Mouse (Mus musculus): ENCODE measurements around the gene Lpp. TPM values are rescaled to one million over a fixed set of nuclear protein-coding genes. Genes with fewer than 3 reads are reported as not detected.

Gene Lpp
- polyA plus RNA-seq, 1 experiment from 2014 or later, result 45.3 TPM

- Histone ChIP-seq H3K27me3 (ENCODE audit: low read depth, poor library complexity, severe bottlenecking) (no peaks in the 10 kb centered on the region), H3K27ac (no peak overlapping the region), H3K4me3 (no peak overlapping the region), H3K9me3 (replicated peaks) (no peaks in the 10 kb centered on the region), H3K4me1 (peaks cover 38% of the 10 kb centered on the region), H3K36me3 (no peaks in the 10 kb centered on the region)
- WGBS, result 89% methylated on average over 4 of the region's 4 CpGs
- no peak for DNase-seq (ENCODE audit: low spot score)
Measured at GRCm38 (mm10) chr16:24428742-24429141, 35.4 kb downstream of the Lpp start.

GRCm38 (mm10) chr16:24429691-24430090 lies 36.4 kb downstream of the Lpp start:
- H3K9me3 ChIP-seq (replicated peaks), result no peaks in the 10 kb centered on the region
- H3K4me3 ChIP-seq, result no peak overlapping the region
- no peaks in the 10 kb centered on the region for H3K36me3 ChIP-seq
- WGBS, result 54% methylated on average over 5 of the region's 5 CpGs
- no peaks in the 10 kb centered on the region for H3K27me3 ChIP-seq (ENCODE audit: low read depth, poor library complexity, severe bottlenecking)
- no peak for DNase-seq (ENCODE audit: low spot score)
- no peak overlapping the region for H3K27ac ChIP-seq
- H3K4me1 ChIP-seq, result peaks cover 38% of the 10 kb centered on the region

- Histone ChIP-seq H3K9me3 (replicated peaks) (no peaks in the 10 kb centered on the region), H3K27ac (no peak overlapping the region), H3K4me3 (no peak overlapping the region), H3K27me3 (ENCODE audit: low read depth, poor library complexity, severe bottlenecking) (no peaks in the 10 kb centered on the region), H3K4me1 (peaks cover 47% of the 10 kb centered on the region), H3K36me3 (no peaks in the 10 kb centered on the region)
- 91% methylated on average over 1 of the region's 1 CpGs for WGBS
- no peak for DNase-seq (ENCODE audit: low spot score)
Measured at GRCm38 (mm10) chr16:24431808-24432207, 38.5 kb downstream of the Lpp start.

- no peaks in the 10 kb centered on the region for H3K9me3 ChIP-seq (replicated peaks)
- H3K4me1 ChIP-seq, result peaks cover 38% of the 10 kb centered on the region
- no peak overlapping the region for H3K27ac ChIP-seq
- no peaks in the 10 kb centered on the region for H3K36me3 ChIP-seq
- DNase-seq (ENCODE audit: low spot score), result no peak
- no peak overlapping the region for H3K4me3 ChIP-seq
- H3K27me3 ChIP-seq (ENCODE audit: low read depth, poor library complexity, severe bottlenecking), result no peaks in the 10 kb centered on the region
- WGBS, result 52% methylated on average over 7 of the region's 7 CpGs
Measured at GRCm38 (mm10) chr16:24433563-24433962, 40.3 kb downstream of the Lpp start.

DNA sequence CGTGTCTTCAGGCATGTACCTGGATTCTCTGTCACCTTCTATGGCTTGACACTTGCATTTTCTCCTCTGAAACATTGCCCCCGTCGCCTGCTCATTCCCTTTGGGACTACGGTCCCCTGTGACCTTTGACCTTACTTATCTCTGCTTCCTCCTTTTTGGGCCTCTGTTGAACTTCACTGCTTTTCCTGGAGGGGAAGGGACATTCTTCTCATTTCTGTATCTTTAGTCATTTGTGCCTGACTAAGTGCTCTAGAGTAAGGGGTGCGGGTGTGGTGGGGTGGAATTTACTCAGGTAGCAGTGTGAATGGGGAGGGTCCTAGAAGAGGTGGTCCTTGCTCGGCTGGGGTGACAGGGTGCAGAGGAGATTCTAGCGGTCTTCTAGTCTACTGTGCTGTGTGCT lies 40.7 kb downstream of the Lpp start:
- no peaks in the 10 kb centered on the region for H3K27me3 ChIP-seq (ENCODE audit: low read depth, poor library complexity, severe bottlenecking)
- DNase-seq (ENCODE audit: low spot score), result no peak
- H3K9me3 ChIP-seq (replicated peaks), result no peaks in the 10 kb centered on the region
- H3K4me1 ChIP-seq, result peaks cover 38% of the 10 kb centered on the region
- H3K27ac ChIP-seq, result no peak overlapping the region
- no peaks in the 10 kb centered on the region for H3K36me3 ChIP-seq
- H3K4me3 ChIP-seq, result no peak overlapping the region
- WGBS, result 53% methylated on average over 7 of the region's 7 CpGs

- H3K27me3 ChIP-seq (ENCODE audit: low read depth, poor library complexity, severe bottlenecking), result no peaks in the 10 kb centered on the region
- WGBS, result 46% methylated on average over 7 of the region's 7 CpGs
- no peak overlapping the region for H3K27ac ChIP-seq
- peaks cover 43% of the 10 kb centered on the region for H3K4me1 ChIP-seq
- H3K36me3 ChIP-seq, result no peaks in the 10 kb centered on the region
- no peaks in the 10 kb centered on the region for H3K9me3 ChIP-seq (replicated peaks)
- no peak for DNase-seq (ENCODE audit: low spot score)
- no peak overlapping the region for H3K4me3 ChIP-seq
Measured at GRCm38 (mm10) chr16:24434531-24435114, 41.3 kb downstream of the Lpp start.

DNA sequence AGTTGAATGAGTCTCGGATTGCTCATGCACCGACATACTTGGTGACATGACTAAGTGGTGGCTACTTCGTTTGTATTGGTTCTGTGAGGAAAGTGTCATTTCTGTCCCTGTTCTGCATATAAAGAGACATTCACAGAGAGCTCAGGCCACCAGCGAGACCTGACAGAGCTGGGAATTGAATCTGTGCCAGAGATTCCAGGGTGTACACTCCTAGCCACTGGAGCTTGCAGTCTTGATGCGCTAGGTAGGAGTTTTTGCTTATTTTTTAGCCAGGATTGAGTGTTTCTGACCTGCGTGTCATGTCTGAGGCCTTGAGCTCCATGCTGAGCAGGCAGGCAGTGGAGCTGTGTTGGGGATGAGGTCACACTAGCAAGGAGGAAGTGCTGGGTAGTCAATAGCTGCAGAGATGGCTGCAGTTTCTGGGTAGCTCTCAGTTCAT lies 41.8 kb downstream of the Lpp start:
- Histone ChIP-seq H3K9me3 (replicated peaks) (no peaks in the 10 kb centered on the region), H3K4me1 (peaks cover 47% of the 10 kb centered on the region), H3K36me3 (no peaks in the 10 kb centered on the region), H3K27me3 (ENCODE audit: low read depth, poor library complexity, severe bottlenecking) (no peaks in the 10 kb centered on the region), H3K4me3 (no peak overlapping the region), H3K27ac (no peak overlapping the region)
- DNase-seq (ENCODE audit: low spot score), result no peak
- 88% methylated on average over 6 of the region's 6 CpGs for WGBS

GRCm38 (mm10) chr16:24438438-24438837 lies 45.1 kb downstream of the Lpp start:
- Histone ChIP-seq H3K36me3 (peaks cover 5% of the 10 kb centered on the region), H3K27ac (no peak overlapping the region), H3K9me3 (replicated peaks) (no peaks in the 10 kb centered on the region), H3K4me3 (no peak overlapping the region), H3K4me1 (peaks cover 55% of the 10 kb centered on the region), H3K27me3 (ENCODE audit: low read depth, poor library complexity, severe bottlenecking) (no peaks in the 10 kb centered on the region)
- no peak for DNase-seq (ENCODE audit: low spot score)
- 93% methylated on average over 4 of the region's 4 CpGs for WGBS

DNA sequence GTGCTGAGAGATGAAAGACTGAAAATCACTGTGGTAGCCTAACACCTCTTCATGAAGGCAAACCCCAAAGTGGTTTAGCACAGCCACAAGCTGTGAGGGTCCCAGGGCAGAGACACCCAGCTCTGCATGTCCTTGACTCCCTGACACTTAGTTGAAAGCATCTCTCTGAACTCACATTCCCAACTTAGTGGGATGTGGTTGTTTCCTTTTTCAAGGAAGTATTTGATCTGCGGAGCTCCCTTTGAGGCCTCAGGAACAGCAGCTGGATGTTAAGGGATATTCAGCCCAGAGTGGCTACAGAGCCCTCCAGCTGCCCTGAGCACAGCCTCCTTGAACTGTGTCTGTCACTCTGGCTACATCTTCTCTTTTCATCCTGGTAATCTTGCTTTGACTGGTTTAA lies 48.0 kb downstream of the Lpp start:
- H3K4me3 ChIP-seq, result no peak overlapping the region
- DNase-seq (ENCODE audit: low spot score), result no peak
- no peak overlapping the region for H3K27ac ChIP-seq
- H3K9me3 ChIP-seq (replicated peaks), result no peaks in the 10 kb centered on the region
- peaks cover 22% of the 10 kb centered on the region for H3K36me3 ChIP-seq
- H3K27me3 ChIP-seq (ENCODE audit: low read depth, poor library complexity, severe bottlenecking), result no peaks in the 10 kb centered on the region
- 18% methylated on average over 1 of the region's 1 CpGs for WGBS
- peaks cover 32% of the 10 kb centered on the region for H3K4me1 ChIP-seq

- 64% methylated on average over 5 of the region's 5 CpGs for WGBS
- Histone ChIP-seq H3K27me3 (ENCODE audit: low read depth, poor library complexity, severe bottlenecking) (no peaks in the 10 kb centered on the region), H3K9me3 (replicated peaks) (no peaks in the 10 kb centered on the region), H3K4me1 (peaks cover 32% of the 10 kb centered on the region), H3K36me3 (peaks cover 23% of the 10 kb centered on the region), H3K4me3 (no peak overlapping the region), H3K27ac (no peak overlapping the region)
- DNase-seq (ENCODE audit: low spot score), result no peak
Measured at GRCm38 (mm10) chr16:24442500-24443122, 49.3 kb downstream of the Lpp start.

DNA sequence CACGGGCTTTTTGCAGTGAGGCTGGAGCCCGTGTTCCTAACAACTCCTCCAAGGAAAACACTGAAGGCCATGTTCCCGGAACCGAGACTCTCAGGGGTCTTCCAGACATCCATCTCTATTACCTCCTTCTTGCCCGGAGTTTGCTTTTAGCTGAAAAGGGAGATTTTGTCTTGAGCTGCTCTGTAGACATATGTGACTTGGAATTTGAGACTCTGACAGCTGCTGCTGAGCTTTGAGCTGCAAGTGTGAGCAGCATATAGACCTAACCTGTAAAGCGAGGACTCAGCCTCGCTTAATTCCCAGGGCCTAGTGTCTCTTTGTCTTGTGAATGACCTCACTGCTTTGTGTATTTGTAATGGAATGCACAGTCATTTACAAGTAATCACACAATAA lies 49.8 kb downstream of the Lpp start:
- peaks cover 25% of the 10 kb centered on the region for H3K36me3 ChIP-seq
- DNase-seq (ENCODE audit: low spot score), result no peak
- no peak overlapping the region for H3K4me3 ChIP-seq
- H3K27ac ChIP-seq, result no peak overlapping the region
- no peaks in the 10 kb centered on the region for H3K27me3 ChIP-seq (ENCODE audit: low read depth, poor library complexity, severe bottlenecking)
- no peaks in the 10 kb centered on the region for H3K9me3 ChIP-seq (replicated peaks)
- WGBS, result 62% methylated on average over 7 of the region's 7 CpGs
- H3K4me1 ChIP-seq, result peaks cover 37% of the 10 kb centered on the region

- Histone ChIP-seq H3K36me3 (peaks cover 25% of the 10 kb centered on the region), H3K27me3 (ENCODE audit: low read depth, poor library complexity, severe bottlenecking) (no peaks in the 10 kb centered on the region), H3K9me3 (replicated peaks) (no peaks in the 10 kb centered on the region), H3K4me3 (no peak overlapping the region), H3K4me1 (peaks cover 37% of the 10 kb centered on the region), H3K27ac (no peak overlapping the region)
- 70% methylated on average over 5 of the region's 5 CpGs for WGBS
- DNase-seq (ENCODE audit: low spot score), result no peak
Measured at GRCm38 (mm10) chr16:24443555-24443954, 50.2 kb downstream of the Lpp start.

DNA sequence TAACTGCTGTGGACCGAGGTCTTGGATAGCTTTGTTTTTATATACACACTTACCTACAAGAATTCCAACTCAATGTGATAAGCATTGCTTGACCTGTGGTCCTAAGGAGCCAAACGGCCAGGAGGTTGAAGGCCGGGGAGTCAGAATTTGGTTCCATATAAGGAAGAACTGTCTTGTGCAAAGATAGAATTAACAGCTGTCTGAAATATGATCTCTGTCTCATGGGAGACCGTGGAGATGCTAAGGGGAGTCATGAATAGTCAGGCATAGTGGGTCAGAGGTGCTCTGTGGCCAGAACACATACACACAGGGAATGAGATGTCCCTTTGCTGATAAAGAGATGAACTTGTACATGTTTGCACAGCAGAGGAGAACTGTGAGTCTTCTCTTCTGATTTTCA lies 51.5 kb downstream of the Lpp start:
- no peaks in the 10 kb centered on the region for H3K9me3 ChIP-seq (replicated peaks)
- no peak for DNase-seq (ENCODE audit: low spot score)
- no peak overlapping the region for H3K27ac ChIP-seq
- H3K4me3 ChIP-seq, result no peak overlapping the region
- H3K27me3 ChIP-seq (ENCODE audit: low read depth, poor library complexity, severe bottlenecking), result no peaks in the 10 kb centered on the region
- H3K36me3 ChIP-seq, result peaks cover 25% of the 10 kb centered on the region
- H3K4me1 ChIP-seq, result peaks cover 37% of the 10 kb centered on the region
- 67% methylated on average over 4 of the region's 4 CpGs for WGBS

GRCm38 (mm10) chr16:24445473-24445872 lies 52.2 kb downstream of the Lpp start:
- no peak overlapping the region for H3K27ac ChIP-seq
- no peaks in the 10 kb centered on the region for H3K27me3 ChIP-seq (ENCODE audit: low read depth, poor library complexity, severe bottlenecking)
- H3K9me3 ChIP-seq (replicated peaks), result no peaks in the 10 kb centered on the region
- 75% methylated on average over 3 of the region's 3 CpGs for WGBS
- peaks cover 25% of the 10 kb centered on the region for H3K36me3 ChIP-seq
- no peak for DNase-seq (ENCODE audit: low spot score)
- H3K4me3 ChIP-seq, result no peak overlapping the region
- peaks cover 42% of the 10 kb centered on the region for H3K4me1 ChIP-seq

Measured in limb, embryonic 10.5 days (tissue).